Comparison of ENCODE assay signal across 8 mouse cellular contexts in the genomic region with DNA sequence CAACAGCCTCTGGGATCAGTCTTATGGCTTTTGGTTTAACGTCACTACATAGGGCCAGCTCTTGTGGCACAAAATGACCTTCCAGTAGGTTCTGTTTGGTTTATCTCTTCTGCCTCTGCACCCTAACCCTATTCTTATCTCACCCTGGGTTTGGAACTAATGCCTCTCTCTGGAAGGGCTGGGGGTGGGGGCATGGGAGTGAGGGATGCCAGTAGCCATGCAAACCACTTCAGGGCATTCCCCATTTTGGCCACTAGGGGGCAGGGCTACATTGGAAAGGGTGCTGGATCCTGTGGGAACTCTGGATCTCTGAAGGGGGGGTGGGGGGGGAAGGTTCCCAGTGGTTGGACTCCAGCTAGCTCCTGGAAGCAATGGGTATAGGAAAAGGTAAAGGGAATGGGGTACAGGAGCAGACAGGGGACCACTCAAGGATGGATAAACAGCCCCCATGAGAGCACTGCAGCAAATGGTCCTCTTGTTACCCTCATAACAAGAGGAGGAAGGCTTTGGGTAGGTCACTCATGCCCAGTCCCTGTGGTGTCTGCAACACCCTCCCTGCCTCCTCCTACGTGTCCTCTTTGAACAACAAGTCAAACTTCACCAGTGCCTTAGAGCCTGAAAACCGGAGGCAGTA. TPM values are rescaled to one million over a fixed set of nuclear protein-coding genes. Genes with fewer than 3 reads are reported as not detected.
DNase-seq lines count a peak whose midpoint lies in the region; ATAC-seq and TF ChIP-seq lines count a peak whose summit lies in the region.

No protein-coding gene starts in this region.

- TF ChIP-seq CTCF in hindbrain, postnatal 0 days (IDR thresholded peaks at IDR 0.05; ENCODE audit: low read depth), result peak; percentile 87
- TF ChIP-seq CTCF in left cerebral cortex, adult 2 months (IDR thresholded peaks at IDR 0.05), result peak; percentile 72
- peak; percentile 50; the same call in 1 of the 2 replicates for TF ChIP-seq CTCF in spleen, adult 2 months (IDR thresholded peaks at IDR 0.05; ENCODE audit: extremely low read depth, insufficient read depth, insufficient read length, insufficient replicate concordance)

- DNase-seq in CD4-positive, CD25-positive, alpha-beta regulatory T cell, adult 2 months (ENCODE audit: low read depth, low spot score), result peak; percentile 54
- peak; percentile 48 for DNase-seq in cerebellum, adult 8-10 months
- peak; percentile 61 to 66 for DNase-seq in frontal cortex, postnatal 14 days (ENCODE audit: low spot score in 2 of 2)
- peak; percentile 82 for DNase-seq in hindbrain, postnatal 0 days (ENCODE audit: low spot score)
- DNase-seq in left cerebral cortex, adult 2 months (ENCODE audit: extremely low spot score in 1 of 2, low spot score in 2 of 2), result peak; percentile 73 to 87
- peak; percentile 76 for DNase-seq in midbrain, embryonic 10.5 days (ENCODE audit: low spot score)
- DNase-seq in spleen, adult 2 months (ENCODE audit: low read depth in 1 of 2, low spot score in 2 of 2), result peak in 1 of 2 experiments; percentile 10

- no peaks in the 10 kb centered on the region for H3K27me3 ChIP-seq in hindbrain, postnatal 0 days (ENCODE audit: insufficient read depth, low read length)
- no peaks in the 10 kb centered on the region for H3K27me3 ChIP-seq in midbrain, embryonic 10.5 days (ENCODE audit: low read depth, poor library complexity, severe bottlenecking)
- no peaks in the 10 kb centered on the region for H3K27me3 ChIP-seq in spleen, adult 2 months (ENCODE audit: control insufficient read depth, insufficient read depth, low read length)

- peaks cover 68% of the 10 kb centered on the region for H3K36me3 ChIP-seq in hindbrain, postnatal 0 days (ENCODE audit: insufficient read depth, low read length)
- H3K36me3 ChIP-seq in midbrain, embryonic 10.5 days, result peaks cover 92% of the 10 kb centered on the region
- no peaks in the 10 kb centered on the region for H3K36me3 ChIP-seq in spleen, adult 2 months (ENCODE audit: control insufficient read depth, insufficient read depth, low read length)

- no peak for TF ChIP-seq POLR2A in spleen, adult 2 months (IDR thresholded peaks at IDR 0.05; ENCODE audit: low read depth, low read length)

- H3K4me1 ChIP-seq in hindbrain, postnatal 0 days (ENCODE audit: insufficient read depth, low read length), result no peaks in the 10 kb centered on the region
- no peaks in the 10 kb centered on the region for H3K4me1 ChIP-seq in midbrain, embryonic 10.5 days
- H3K4me1 ChIP-seq in spleen, adult 2 months (ENCODE audit: control insufficient read depth, insufficient read depth, insufficient read length), result no peaks in the 10 kb centered on the region

- ATAC-seq in CD4-positive, CD25-positive, alpha-beta regulatory T cell, adult 4 months, result no peak
- ATAC-seq in hindbrain, postnatal 0 days, result peak; percentile 68; the same call in 1 of the 2 replicates

- H3K4me3 ChIP-seq in hindbrain, postnatal 0 days (ENCODE audit: low read length), result no peak overlapping the region
- H3K4me3 ChIP-seq in left cerebral cortex, adult 2 months, result no peak overlapping the region
- H3K4me3 ChIP-seq in midbrain, embryonic 10.5 days, result no peak overlapping the region
- H3K4me3 ChIP-seq in spleen, adult 2 months (ENCODE audit: extremely low read depth, insufficient read depth, insufficient read length), result no peak overlapping the region

- intact Hi-C loops in left cerebral cortex, adult 2 months (cut with DNase I), result loop anchor here (1.0 to 2.0 kb wide), 3 partner anchors 79 to 238 kb away; no protein-coding TSS in a partner anchor

- H3K4me2 ChIP-seq in hindbrain, postnatal 0 days (ENCODE audit: low read depth, low read length), result no peak overlapping the region

- H3K27ac ChIP-seq in hindbrain, postnatal 0 days, result no peak overlapping the region
- no peak overlapping the region for H3K27ac ChIP-seq in left cerebral cortex, adult 2 months
- no peak overlapping the region for H3K27ac ChIP-seq in midbrain, embryonic 10.5 days (replicated peaks)
- H3K27ac ChIP-seq in spleen, adult 2 months (ENCODE audit: insufficient read depth, low read length), result no peak overlapping the region

- WGBS in hindbrain, postnatal 0 days, result 83% methylated on average over 3 of the region's 3 CpGs
- WGBS in midbrain, embryonic 10.5 days, result 82% methylated on average over 3 of the region's 3 CpGs
- WGBS in spleen, adult 2 months, result 90% methylated on average over 3 of the region's 3 CpGs

- H3K9me3 ChIP-seq in hindbrain, postnatal 0 days (ENCODE audit: low read length), result no peaks in the 10 kb centered on the region
- no peaks in the 10 kb centered on the region for H3K9me3 ChIP-seq in midbrain, embryonic 10.5 days (replicated peaks)

- no peak overlapping the region for H3K9ac ChIP-seq in hindbrain, postnatal 0 days (replicated peaks; ENCODE audit: low read length)

RNA-seq across cellular contexts. Expression of a gene that starts 30.9 kb away (rescaled TPM):
- polyA plus RNA-seq in CD4-positive, CD25-positive, alpha-beta regulatory T cell, adult 4 months (2017; shearing (Covaris generic)), result 10 to 100 TPM; 39.7 to 55.9 TPM
- 118 and 134 TPM in 2 replicates for total RNA-seq in hindbrain, postnatal 0 days (2014; rRNA removed)
- 90.9 and 91.1 TPM in 2 replicates for polyA plus RNA-seq in hindbrain, postnatal 0 days (2015; fragmentation: Nextera tagmentation; extraction: Ambion mirVana)
- 100 to 1,000 TPM; 183 to 186 TPM for total RNA-seq in left cerebral cortex, adult 2 months (2021)
- 179 and 191 TPM in 2 replicates for polyA plus RNA-seq in midbrain, embryonic 10.5 days (2016; fragmentation: Nextera tagmentation; extraction: Ambion mirVana)
- polyA plus RNA-seq in spleen, adult 2 months (2012; rRNA removed), result 55.6 and 60.1 TPM in 2 replicates
